Mouse (Mus musculus) liver, embryonic 14.5 days (tissue): Measurements from ENCODE around the gene Cyp11a1.

Experiments used
- CTCF ChIP-seq: IDR thresholded peaks from 2 replicates; pipeline ENCODE4 v1.5.1; 2016; ENCODE audit warnings: antibody characterized with exemption, low read depth, control low read depth
- EP300 ChIP-seq: IDR thresholded peaks from 2 replicates; pipeline ENCODE4 v1.6.1; 2016; ENCODE audit warnings: antibody characterized with exemption, low read depth

- TF ChIP-seq EP300 (no peak), CTCF (no peak)
Measured at GRCm38 (mm10) chr9:57980570-57980969, 25.6 kb upstream of the Cyp11a1 start.
